ENCODE assay signal across 9 mouse cellular contexts in genomic region chrX:106839591-106839990, GRCm38 (mm10). TPM values are rescaled to one million over a fixed set of nuclear protein-coding genes. Genes with fewer than 3 reads are reported as not detected.
A peak's percentile ranks its signal among the peaks of the same experiment; 100 is the strongest.
DNase-seq lines count a peak whose midpoint lies in the region; ATAC-seq lines count a peak whose summit lies in the region.
"Had no signal": no experiment of that assay in that cellular context is flagged by ENCODE, and none has a peak within 500 bp of the region (broad histone marks: within the 10 kb centered on the region; RNA-seq: fewer than 3 reads in every experiment).

No protein-coding gene starts in this region.

- 0 out of 2 replicates have a peak, but pooled peaks cover 5% of the 10 kb centered on the region for H3K9me3 ChIP-seq in embryonic facial prominence, embryonic 15.5 days (replicated peaks)
- peaks cover 15% of the 10 kb centered on the region for H3K9me3 ChIP-seq in heart, embryonic 13.5 days
- H3K9me3 ChIP-seq in lung, embryonic 15.5 days = no peaks in the 10 kb centered on the region
- H3K9me3 ChIP-seq: kidney, embryonic 15.5 days had no signal

- H3K4me1 ChIP-seq in embryonic facial prominence, embryonic 15.5 days = no peaks in the 10 kb centered on the region
- H3K4me1 ChIP-seq in heart, embryonic 13.5 days = no peaks in the 10 kb centered on the region
- H3K4me1 ChIP-seq in lung, embryonic 15.5 days = no peaks in the 10 kb centered on the region
- H3K4me1 ChIP-seq: kidney, embryonic 15.5 days had no signal

- H3K9ac ChIP-seq in embryonic facial prominence, embryonic 15.5 days = no peak overlapping the region
- no peak overlapping the region for H3K9ac ChIP-seq in heart, embryonic 13.5 days
- no peak overlapping the region for H3K9ac ChIP-seq in lung, embryonic 15.5 days
- H3K9ac ChIP-seq: kidney, embryonic 15.5 days had no signal

- peaks cover 6% of the 10 kb centered on the region; the same call in 1 of the 2 replicates for H3K36me3 ChIP-seq in embryonic facial prominence, embryonic 15.5 days
- H3K36me3 ChIP-seq in heart, embryonic 13.5 days = no peaks in the 10 kb centered on the region
- H3K36me3 ChIP-seq in lung, embryonic 15.5 days = no peaks in the 10 kb centered on the region
- H3K36me3 ChIP-seq: kidney, embryonic 15.5 days had no signal

- intact Hi-C loops in left cerebral cortex, postnatal 25 days (cut with DNase I) = no loop called here

- peak overlapping the region; percentile 65 for H3K27ac ChIP-seq in embryonic facial prominence, embryonic 15.5 days (replicated peaks)
- H3K27ac ChIP-seq in heart, embryonic 13.5 days (replicated peaks) = peak overlapping the region; percentile 8; the same call in 1 of the 2 replicates
- peak overlapping the region; percentile 33; the same call in 1 of the 2 replicates for H3K27ac ChIP-seq in lung, embryonic 15.5 days
- H3K27ac ChIP-seq: kidney, embryonic 15.5 days had no signal

- 35% methylated on average over 5 of the region's 5 CpGs for WGBS in embryonic facial prominence, embryonic 15.5 days
- WGBS in heart, embryonic 13.5 days = 26% methylated on average over 5 of the region's 5 CpGs
- 33% methylated on average over 5 of the region's 5 CpGs for WGBS in lung, embryonic 15.5 days

- H3K27me3 ChIP-seq in embryonic facial prominence, embryonic 15.5 days = no peaks in the 10 kb centered on the region
- no peaks in the 10 kb centered on the region for H3K27me3 ChIP-seq in heart, embryonic 13.5 days (replicated peaks)
- no peaks in the 10 kb centered on the region for H3K27me3 ChIP-seq in lung, embryonic 15.5 days

- peak overlapping the region; percentile 22 for H3K4me2 ChIP-seq in embryonic facial prominence, embryonic 15.5 days (replicated peaks)
- H3K4me2 ChIP-seq in heart, embryonic 13.5 days = peak overlapping the region; percentile 44
- H3K4me2 ChIP-seq in lung, embryonic 15.5 days = peak overlapping the region; percentile 16; the same call in 1 of the 2 replicates
- H3K4me2 ChIP-seq: kidney, embryonic 15.5 days had no signal

- H3K4me3 ChIP-seq in embryonic facial prominence, embryonic 15.5 days (replicated peaks) = peak overlapping the region; percentile 27
- peak overlapping the region; percentile 18; the same call in 1 of the 2 replicates for H3K4me3 ChIP-seq in heart, embryonic 13.5 days
- H3K4me3 ChIP-seq in lung, embryonic 15.5 days = no peak overlapping the region
- H3K4me3 ChIP-seq: kidney, embryonic 15.5 days had no signal

- ATAC-seq in embryonic facial prominence, embryonic 15.5 days (ENCODE audit: insufficient number of reproducible peaks, low FRiP score, low TSS enrichment, low read depth) = peak; percentile 15; the same call in 1 of the 2 replicates
- no peak for ATAC-seq in heart, embryonic 13.5 days (ENCODE audit: extremely low read depth, insufficient number of reproducible peaks, low FRiP score, low TSS enrichment)
- ATAC-seq in lung, embryonic 15.5 days (ENCODE audit: borderline replicate concordance, extremely low read depth, low FRiP score, low TSS enrichment) = peak; percentile 73

- peak; percentile 7 for DNase-seq in embryo, embryonic 10.5 days (ENCODE audit: low spot score)
- DNase-seq in thymus, postnatal 4 days = no peak
- no peak for DNase-seq in layer of hippocampus, postnatal 36 days
- DNase-seq in left cerebral cortex, postnatal 25 days (ENCODE audit: low spot score in 2 of 2) = no peak

RNA-seq across cellular contexts. Expression of gene Rtl3, which starts 0.9 kb away (rescaled TPM):
- 68.5 and 73.5 TPM in 2 replicates for polyA plus RNA-seq in embryonic facial prominence, embryonic 15.5 days (2015; fragmentation: Nextera tagmentation; extraction: Ambion mirVana)
- 4.8 and 6.0 TPM in 2 replicates for polyA plus RNA-seq in heart, embryonic 13.5 days (2015; fragmentation: Nextera tagmentation; extraction: Ambion mirVana)
- polyA plus RNA-seq in lung, embryonic 15.5 days (2015; fragmentation: Nextera tagmentation; extraction: Ambion mirVana) = 9.8 and 11.8 TPM in 2 replicates
- total RNA-seq in layer of hippocampus, postnatal 36 days (2021) = 1 to 10 TPM; 3.2 to 3.9 TPM
- total RNA-seq in left cerebral cortex, postnatal 25 days (2021) = under 1 TPM in 1 of 2 experiments, not detected in 1; 0.23 TPM
- total RNA-seq: megakaryocyte, adult 5-6 weeks had no signal

Comparison
In these comparisons a context has a peak if more than half of its experiments do, and no peak if none do; other contexts are left out.
1. H3K27ac ChIP-seq: peak in every context shown above with its lines; median percentile 65 in embryonic facial prominence, embryonic 15.5 days; 33 in lung, embryonic 15.5 days; 8 in heart, embryonic 13.5 days.